Mouse (Mus musculus) right cerebral cortex, postnatal 10 days (tissue): ENCODE data around the gene Itgb8.

Experiments used
- DNase-seq, 2 experiments: peaks; one replicate each; pipeline ENCODE4 v3.0.0; 2021; ENCODE audit warnings: low spot score in 2 of 2

Gene Itgb8

DNA sequence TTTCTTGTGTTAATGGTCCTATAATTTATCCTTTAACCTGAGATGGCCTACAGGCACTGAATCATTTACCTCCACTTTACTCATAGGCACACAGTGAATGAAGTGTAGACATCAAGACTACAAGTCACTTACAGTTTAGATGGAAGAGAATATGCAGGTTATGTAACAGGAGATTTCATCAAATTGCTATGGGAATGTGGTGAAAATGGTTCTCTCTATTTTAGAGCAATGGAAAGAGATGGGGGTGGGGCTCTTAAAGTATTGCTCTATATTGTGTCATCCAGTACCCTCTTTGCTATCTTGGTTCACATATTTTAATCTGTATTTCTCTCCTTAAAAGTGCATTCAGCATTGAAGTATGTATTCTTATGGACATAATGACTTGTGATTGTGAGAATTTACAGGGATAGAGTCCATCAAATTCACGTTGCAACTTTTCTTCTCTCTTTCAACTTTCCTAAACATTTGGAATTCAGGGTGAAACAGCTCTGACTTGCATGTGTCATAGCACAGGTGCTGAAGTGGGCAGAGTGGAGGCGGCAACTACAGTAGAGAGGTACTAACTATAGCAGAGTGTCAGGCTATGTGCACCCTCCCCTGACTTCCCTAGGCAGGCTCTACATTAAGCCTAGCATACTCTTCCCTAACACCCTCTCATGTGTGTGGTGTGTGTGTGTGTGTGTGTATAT, 29.1 kb downstream of the Itgb8 start:
- DNase-seq: peak; percentile 44 to 60

DNA sequence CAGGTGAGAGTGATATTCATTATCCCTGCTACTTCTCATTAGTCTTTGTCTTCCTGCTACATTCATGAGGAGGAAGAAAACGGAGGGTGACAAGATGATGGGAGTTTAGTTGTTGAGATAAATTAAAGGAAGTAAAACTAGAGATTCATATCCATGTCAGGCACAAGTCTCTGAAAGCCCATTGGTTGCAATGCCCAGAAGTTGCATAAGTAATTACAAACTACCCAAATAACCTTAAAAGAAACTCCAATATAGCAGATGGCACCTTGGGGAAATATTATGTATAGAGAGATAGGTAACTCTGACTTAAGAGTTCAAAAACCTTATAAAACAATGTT, 31.2 kb downstream of the Itgb8 start:
- DNase-seq: no peak

DNA sequence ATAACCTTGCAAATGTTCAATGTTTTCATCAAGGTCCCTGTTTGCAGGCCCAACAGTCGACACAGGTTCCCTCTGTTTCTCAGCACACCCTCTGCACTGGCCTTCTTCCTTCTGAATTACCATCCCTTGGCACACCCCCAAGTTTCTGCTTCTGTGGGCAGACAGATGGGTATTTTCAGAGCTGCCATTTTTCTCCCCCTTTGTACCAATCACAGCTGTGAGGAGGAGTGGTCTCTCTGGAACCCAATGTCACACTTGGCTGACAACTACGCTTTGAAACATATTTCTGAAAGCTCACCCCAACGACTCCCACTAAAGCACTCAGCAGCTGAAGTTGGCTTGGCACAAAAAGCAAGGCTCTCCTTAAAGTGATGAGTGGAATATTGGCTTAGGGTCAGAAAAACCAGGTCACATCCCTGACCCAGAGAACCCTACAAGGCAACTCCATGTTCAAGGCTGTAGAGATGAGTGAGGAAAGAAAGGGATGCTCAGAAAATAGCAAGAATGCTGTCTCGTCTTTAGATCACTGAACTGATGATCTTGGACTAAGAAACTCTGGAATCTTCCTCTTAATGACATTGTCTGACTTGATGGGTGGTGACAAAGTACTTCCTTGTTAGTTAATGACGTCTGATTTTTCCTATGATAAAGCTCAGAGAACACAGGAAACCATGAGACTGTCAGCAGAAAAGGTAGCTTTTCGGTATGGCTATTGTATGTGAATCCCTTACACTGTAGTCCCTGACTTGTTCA, 31.7 kb downstream of the Itgb8 start:
- peak; percentile 85 to 86 for DNase-seq

GRCm38 (mm10) chr12:119204411-119204810, 34.2 kb downstream of the Itgb8 start:
- DNase-seq: no peak

- no peak for DNase-seq
These were observed 35.8 kb downstream of the Itgb8 start for GRCm38 (mm10) chr12:119202766-119203165.

- DNase-seq: no peak
These were observed 43.5 kb downstream of the Itgb8 start for GRCm38 (mm10) chr12:119195145-119195544.

DNA sequence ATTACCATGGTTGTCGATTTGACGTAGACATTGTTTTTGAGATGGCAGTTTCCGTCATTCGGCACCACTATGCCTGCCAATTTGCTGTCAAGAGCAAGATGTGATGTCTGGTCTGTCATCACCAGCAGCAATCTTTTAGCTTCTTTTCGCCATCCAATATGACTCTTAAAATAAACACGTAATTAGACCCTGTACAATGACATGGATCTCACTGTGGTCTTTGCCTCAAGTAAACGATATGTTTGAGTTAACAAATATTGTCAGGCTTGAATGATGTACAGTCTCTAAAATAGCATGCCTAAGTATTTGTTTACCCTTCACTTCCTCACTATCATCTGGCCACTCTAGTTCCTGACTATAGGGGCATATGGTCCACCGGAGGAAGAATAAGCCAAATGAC, 48.8 kb downstream of the Itgb8 start:
- DNase-seq: no peak

GRCm38 (mm10) chr12:119185441-119185840, 53.2 kb downstream of the Itgb8 start:
- DNase-seq: no peak

DNA sequence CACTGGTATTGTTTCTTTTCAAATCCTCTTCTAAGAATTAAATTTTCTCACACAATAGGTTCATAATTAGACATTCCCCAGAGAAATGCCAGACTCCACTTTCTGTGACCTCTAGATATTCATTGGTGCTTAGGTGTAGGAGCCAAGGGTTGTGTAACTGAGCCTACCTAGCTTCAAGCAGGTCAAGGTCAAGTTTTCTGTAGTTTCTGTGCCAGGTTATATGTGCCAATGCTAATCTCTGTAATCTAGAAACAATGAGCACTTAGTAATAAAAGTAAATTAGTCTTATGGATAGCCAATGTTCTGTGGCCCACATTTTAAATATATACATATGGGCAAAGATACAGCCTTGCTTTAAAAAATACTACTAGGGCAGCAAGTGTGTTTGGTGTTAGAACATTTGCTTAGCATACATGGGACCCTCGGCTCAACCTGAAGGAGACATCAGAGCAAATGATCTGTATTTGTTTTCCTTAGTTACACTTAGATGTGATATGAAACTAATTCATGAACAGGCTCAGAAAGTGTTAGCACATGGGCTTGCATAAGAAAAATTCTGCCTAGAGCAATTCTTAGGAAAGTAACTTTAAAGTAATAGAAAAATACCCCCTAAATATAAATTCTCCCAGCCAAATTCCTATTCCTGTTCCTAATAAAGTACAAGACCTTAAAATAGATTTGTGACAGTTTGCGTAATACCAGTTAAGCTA, 56.2 kb downstream of the Itgb8 start:
- no peak for DNase-seq

DNA sequence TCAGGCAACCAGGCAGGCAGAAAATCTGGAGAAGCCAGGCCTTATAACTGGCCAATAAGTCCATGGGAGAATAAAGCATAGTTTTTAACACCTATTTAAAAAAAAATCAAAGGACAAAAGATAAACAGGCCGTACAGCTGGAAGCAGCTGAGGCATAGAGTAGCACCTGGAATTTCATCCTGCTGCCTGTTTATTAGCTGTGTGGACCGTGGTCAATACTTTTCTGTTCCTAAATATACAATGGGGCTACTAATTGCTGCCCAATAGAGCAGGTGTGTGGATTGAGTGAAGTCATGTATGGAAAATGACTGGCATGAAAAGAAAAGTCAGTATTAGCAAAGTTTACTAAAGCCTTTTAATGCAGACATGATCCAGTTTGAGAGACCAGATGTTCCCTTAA, 62.6 kb downstream of the Itgb8 start:
- no peak for DNase-seq

GRCm38 (mm10) chr12:119169828-119170539, 68.6 kb downstream of the Itgb8 start:
- DNase-seq: no peak

DNA sequence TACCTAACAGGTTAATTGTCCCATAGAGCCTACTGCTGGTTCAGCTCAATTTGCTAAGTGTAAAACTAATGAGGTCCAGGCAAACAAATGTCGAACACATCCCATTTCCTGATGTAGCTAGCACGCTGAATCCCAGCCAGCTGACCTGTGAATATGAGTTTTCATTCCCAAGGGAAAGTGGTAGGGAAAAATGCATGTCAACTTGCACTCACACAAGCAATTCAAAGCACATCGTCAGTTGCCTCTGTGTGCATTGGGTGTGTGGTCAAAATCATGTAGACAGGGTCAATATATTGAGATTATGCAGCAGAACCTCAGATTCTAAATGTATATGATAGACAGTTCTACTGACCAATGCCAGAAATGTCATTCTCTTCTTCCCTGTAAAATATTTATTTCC, 69.5 kb downstream of the Itgb8 start:
- DNase-seq: no peak

DNA sequence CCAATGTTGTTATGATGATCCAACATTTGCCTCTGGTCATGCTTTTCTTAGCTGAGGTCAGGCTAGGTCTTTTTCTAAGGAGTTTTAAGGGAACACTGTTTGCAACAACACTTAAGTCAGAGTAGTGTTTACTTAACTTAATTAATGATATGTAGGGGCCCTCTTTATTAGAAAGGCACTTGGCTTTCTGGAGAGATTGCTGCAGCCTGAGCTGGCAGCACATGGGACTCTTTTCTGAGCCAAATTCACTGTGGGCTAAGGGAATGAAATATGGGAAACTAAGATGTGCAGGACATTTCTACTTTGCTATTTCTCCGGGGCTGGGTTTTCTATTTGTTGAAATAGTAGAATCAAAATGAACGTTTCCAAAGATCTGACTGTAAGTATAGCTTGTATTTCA, 73.5 kb downstream of the Itgb8 start:
- DNase-seq: no peak

DNA sequence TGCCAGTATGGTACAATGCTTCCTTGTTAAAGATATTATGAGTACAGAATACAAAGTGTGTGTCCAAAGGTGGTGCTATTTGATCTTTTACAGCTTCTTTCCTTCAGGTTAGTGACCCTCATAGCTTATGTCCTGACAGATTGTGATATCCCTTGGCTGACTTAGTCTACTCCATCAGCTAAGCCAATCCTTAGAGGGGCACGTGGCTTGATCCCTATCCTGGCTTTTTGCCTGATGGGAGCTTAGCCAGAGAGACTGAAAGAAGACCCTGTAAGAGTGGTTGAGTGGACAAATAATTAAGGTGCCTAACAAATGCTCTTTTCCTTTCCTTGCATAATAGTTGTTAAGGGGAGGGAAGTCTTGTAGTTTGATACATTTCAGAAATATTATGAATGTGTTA, 73.9 kb downstream of the Itgb8 start:
- peak; percentile 41 to 45 for DNase-seq

GRCm38 (mm10) chr12:119164176-119164575, 74.4 kb downstream of the Itgb8 start:
- peak; percentile 33 to 38 for DNase-seq

- DNase-seq: no peak
These were observed 77.8 kb downstream of the Itgb8 start for GRCm38 (mm10) chr12:119160786-119161185.

DNA sequence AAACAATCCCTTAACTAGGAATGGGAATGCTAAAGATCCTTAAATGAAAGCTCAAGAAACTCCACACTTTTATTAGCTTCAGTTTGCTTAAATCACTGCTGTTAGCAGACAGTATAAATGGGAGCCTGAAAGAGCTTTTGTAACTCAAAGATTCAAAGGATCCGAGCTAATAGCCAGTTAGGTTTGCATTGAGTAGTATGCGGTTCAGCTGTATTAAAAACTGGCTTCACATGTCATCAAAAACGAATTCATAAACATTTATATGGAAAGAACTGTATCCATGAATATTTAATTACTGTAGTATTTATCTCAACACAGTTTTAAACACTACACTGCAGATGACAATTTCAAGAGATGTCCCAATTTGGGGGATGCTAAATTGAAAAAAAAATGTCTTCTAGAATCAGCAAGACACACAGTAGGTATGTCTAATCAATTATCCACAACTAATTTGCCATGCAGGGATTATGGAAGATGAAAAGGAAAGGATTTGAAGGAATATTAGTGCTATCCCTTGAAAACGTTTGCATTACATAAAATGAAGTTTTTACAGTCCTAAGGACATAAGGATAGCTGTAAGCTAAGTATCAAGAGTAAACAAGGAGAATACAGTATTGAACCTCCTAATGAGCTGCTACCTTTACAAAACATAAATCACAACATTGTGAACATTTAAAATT, 79.2 kb downstream of the Itgb8 start:
- DNase-seq: no peak

GRCm38 (mm10) chr12:119157686-119158085, 80.9 kb downstream of the Itgb8 start:
- DNase-seq: no peak

GRCm38 (mm10) chr12:119157068-119157467, 81.5 kb downstream of the Itgb8 start:
- no peak for DNase-seq

GRCm38 (mm10) chr12:119155566-119155965, 83.0 kb downstream of the Itgb8 start:
- DNase-seq: peak; percentile 23 to 25

DNA sequence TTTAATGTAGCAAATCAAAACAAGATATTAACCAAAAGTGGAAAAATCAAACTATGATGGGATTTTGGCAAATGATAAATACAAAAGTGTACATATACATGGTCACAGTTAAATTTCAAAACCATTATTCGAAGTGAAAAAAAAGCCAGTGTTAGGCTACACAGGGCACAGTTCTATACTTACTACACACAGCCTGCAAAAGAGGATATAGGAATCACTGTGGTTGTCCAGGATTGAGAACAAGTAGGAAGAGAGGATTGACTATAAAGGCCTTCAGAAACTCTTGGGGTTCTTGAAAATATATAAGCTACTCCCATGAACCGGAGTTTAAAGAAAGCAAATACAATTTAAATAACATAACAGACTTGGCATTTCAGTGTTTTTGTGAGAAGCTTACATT, 87.6 kb downstream of the Itgb8 start:
- no peak for DNase-seq

- DNase-seq: no peak
These were observed 90.8 kb downstream of the Itgb8 start for GRCm38 (mm10) chr12:119147753-119148152.
